7 mouse cellular contexts compared by ENCODE assay signal in genomic region chr7:6343501-6344071, GRCm38 (mm10). TPM values are rescaled to one million over a fixed set of nuclear protein-coding genes. Genes with fewer than 3 reads are reported as not detected.
DNase-seq lines count a peak whose midpoint lies in the region; ATAC-seq lines count a peak whose summit lies in the region.

Gene Gm3854 (plus strand): TSS chr7:6343759.

- H3K9ac ChIP-seq in embryonic facial prominence, embryonic 13.5 days, result peak within 1 kb of the TSS; percentile 72
- peak within 1 kb of the TSS; percentile 64 for H3K9ac ChIP-seq in limb, embryonic 12.5 days (replicated peaks)
- H3K9ac ChIP-seq in midbrain, embryonic 12.5 days (replicated peaks), result peak within 1 kb of the TSS; percentile 59; the same call in 1 of the 2 replicates

- peak; percentile 96 for DNase-seq in brain, adult 2 months (ENCODE audit: low read depth, low spot score)
- peak; percentile 92 for DNase-seq in heart, embryonic 10.5 days (ENCODE audit: low spot score)
- peak; percentile 38 to 51 for DNase-seq in kidney, adult 8-10 months
- peak; percentile 47 for DNase-seq in splenic B cell, adult 2 months (ENCODE audit: low read depth, low spot score)

- peak within 1 kb of the TSS; percentile 65 for H3K4me3 ChIP-seq in embryonic facial prominence, embryonic 13.5 days
- peak within 1 kb of the TSS; percentile 77 for H3K4me3 ChIP-seq in heart, embryonic 10.5 days
- H3K4me3 ChIP-seq in limb, embryonic 12.5 days (replicated peaks), result peak within 1 kb of the TSS; percentile 59
- H3K4me3 ChIP-seq in midbrain, embryonic 12.5 days, result peak within 1 kb of the TSS; percentile 66

- 0 out of 2 replicates have a peak, but pooled peaks cover 3% of the 10 kb centered on the region for H3K4me1 ChIP-seq in embryonic facial prominence, embryonic 13.5 days
- no peaks in the 10 kb centered on the region for H3K4me1 ChIP-seq in heart, embryonic 10.5 days
- no peaks in the 10 kb centered on the region for H3K4me1 ChIP-seq in limb, embryonic 12.5 days (replicated peaks)
- H3K4me1 ChIP-seq in midbrain, embryonic 12.5 days, result no peaks in the 10 kb centered on the region

- H3K4me2 ChIP-seq in embryonic facial prominence, embryonic 13.5 days, result peak within 1 kb of the TSS; percentile 57
- peak within 1 kb of the TSS; percentile 51 for H3K4me2 ChIP-seq in limb, embryonic 12.5 days
- peak within 1 kb of the TSS; percentile 47 for H3K4me2 ChIP-seq in midbrain, embryonic 12.5 days (replicated peaks)

- no peak within 1 kb of the TSS for H3K27ac ChIP-seq in embryonic facial prominence, embryonic 13.5 days
- H3K27ac ChIP-seq in heart, embryonic 10.5 days, result peak within 1 kb of the TSS; percentile 89
- 0 out of 2 replicates have a peak within 1 kb of the TSS, but pooled peaks have one; percentile 66 for H3K27ac ChIP-seq in limb, embryonic 12.5 days
- peak within 1 kb of the TSS; percentile 58 for H3K27ac ChIP-seq in midbrain, embryonic 12.5 days (replicated peaks)

- no peaks in the 10 kb centered on the region for H3K9me3 ChIP-seq in embryonic facial prominence, embryonic 13.5 days
- H3K9me3 ChIP-seq in heart, embryonic 10.5 days, result no peaks in the 10 kb centered on the region
- no peaks in the 10 kb centered on the region for H3K9me3 ChIP-seq in limb, embryonic 12.5 days
- H3K9me3 ChIP-seq in midbrain, embryonic 12.5 days, result no peaks in the 10 kb centered on the region

- H3K36me3 ChIP-seq in embryonic facial prominence, embryonic 13.5 days, result no peaks in the 10 kb centered on the region
- no peaks in the 10 kb centered on the region for H3K36me3 ChIP-seq in heart, embryonic 10.5 days
- no peaks in the 10 kb centered on the region for H3K36me3 ChIP-seq in limb, embryonic 12.5 days
- H3K36me3 ChIP-seq in midbrain, embryonic 12.5 days, result no peaks in the 10 kb centered on the region
- no peaks in the 10 kb centered on the region for H3K36me3 ChIP-seq in splenic B cell, adult 2 months (ENCODE audit: control insufficient read depth, insufficient read depth, low read length, poor library complexity, severe bottlenecking)

- no peaks in the 10 kb centered on the region for H3K27me3 ChIP-seq in embryonic facial prominence, embryonic 13.5 days
- no peaks in the 10 kb centered on the region for H3K27me3 ChIP-seq in heart, embryonic 10.5 days (ENCODE audit: insufficient read depth, poor library complexity, severe bottlenecking)
- H3K27me3 ChIP-seq in limb, embryonic 12.5 days, result no peaks in the 10 kb centered on the region
- no peaks in the 10 kb centered on the region for H3K27me3 ChIP-seq in midbrain, embryonic 12.5 days
- H3K27me3 ChIP-seq in splenic B cell, adult 2 months (ENCODE audit: control insufficient read depth, insufficient read depth, low read length, poor library complexity, severe bottlenecking), result no peaks in the 10 kb centered on the region

- 1% methylated on average over 26 of the region's 26 CpGs for WGBS in embryonic facial prominence, embryonic 13.5 days
- under 1% methylated on average over 26 of the region's 26 CpGs for WGBS in heart, embryonic 10.5 days
- WGBS in limb, embryonic 12.5 days, result 2% methylated on average over 26 of the region's 26 CpGs
- WGBS in midbrain, embryonic 12.5 days, result under 1% methylated on average over 26 of the region's 26 CpGs

- peak; percentile 83 for ATAC-seq in embryonic facial prominence, embryonic 13.5 days (ENCODE audit: insufficient number of reproducible peaks, insufficient read depth, low FRiP score, low TSS enrichment, low read depth)
- peak; percentile 92 for ATAC-seq in limb, embryonic 12.5 days (ENCODE audit: insufficient number of reproducible peaks, insufficient read depth, low FRiP score, low TSS enrichment, low read depth)
- peak; percentile 91 for ATAC-seq in midbrain, embryonic 12.5 days (ENCODE audit: low FRiP score, low read depth)

RNA-seq across cellular contexts. Expression of gene Gm3854, which starts in this region (rescaled TPM):
- polyA plus RNA-seq in embryonic facial prominence, embryonic 13.5 days (2015; fragmentation: Nextera tagmentation; extraction: Ambion mirVana), result 3.1 and 4.0 TPM in 2 replicates
- 1.8 and 2.4 TPM in 2 replicates for polyA plus RNA-seq in heart, embryonic 10.5 days (2016; fragmentation: Nextera tagmentation; extraction: Ambion mirVana)
- polyA plus RNA-seq in limb, embryonic 12.5 days (2016; fragmentation: Nextera tagmentation; extraction: Ambion mirVana), result 3.5 and 4.1 TPM in 2 replicates
- polyA plus RNA-seq in midbrain, embryonic 12.5 days (2016; fragmentation: Nextera tagmentation; extraction: Ambion mirVana), result 4.5 and 4.8 TPM in 2 replicates

Comparison
In these comparisons a context has a peak if more than half of its experiments do, and no peak if none do; other contexts are left out.
1. DNase-seq: peak in every context shown above with its lines; median percentile 96 in brain, adult 2 months; 92 in heart, embryonic 10.5 days; 47 in splenic B cell, adult 2 months; 44 in kidney, adult 8-10 months.